Mouse (Mus musculus): ENCODE measurements around the gene Prkab2.

Gene Prkab2

DNA sequence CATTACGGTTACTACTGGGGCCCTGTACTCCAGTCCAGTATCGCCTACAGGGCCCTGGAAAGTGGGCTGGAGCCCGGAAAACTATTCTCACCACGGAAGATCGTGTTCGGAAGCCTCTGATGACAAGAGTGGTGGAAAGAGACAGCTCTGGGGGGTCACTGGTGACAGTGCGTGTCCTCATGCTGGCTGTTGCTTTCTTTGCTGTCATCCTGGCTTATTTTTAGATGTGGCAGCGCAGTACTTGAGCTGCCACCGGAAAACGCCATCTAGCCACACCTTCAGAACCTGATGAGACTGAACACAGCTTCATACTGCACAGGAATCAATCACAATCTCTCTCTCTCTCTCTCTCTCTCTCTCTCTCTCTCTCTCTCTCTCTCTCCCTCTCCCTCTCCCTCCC, 6.4 kb upstream of the Prkab2 start:
- no peak for DNase-seq

DNA sequence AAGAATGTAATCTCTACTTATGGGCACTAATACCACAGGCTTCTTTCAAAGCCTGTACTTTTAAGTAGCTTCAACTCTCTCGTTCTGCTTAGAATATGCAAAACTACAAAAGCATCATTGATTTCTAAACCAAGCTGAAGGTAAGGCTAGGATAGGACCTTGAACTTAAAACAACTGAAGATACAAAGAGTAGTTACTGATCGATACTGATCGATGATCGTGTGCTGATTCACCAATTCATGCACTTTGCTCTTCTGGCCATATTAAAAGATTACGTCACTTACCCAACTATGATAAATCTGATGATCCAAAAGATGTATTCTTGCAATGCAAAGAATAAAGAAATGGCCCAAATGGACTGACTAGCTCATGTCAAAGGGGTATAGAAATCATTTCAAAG, 4.2 kb upstream of the Prkab2 start:
- no peak for DNase-seq

DNA sequence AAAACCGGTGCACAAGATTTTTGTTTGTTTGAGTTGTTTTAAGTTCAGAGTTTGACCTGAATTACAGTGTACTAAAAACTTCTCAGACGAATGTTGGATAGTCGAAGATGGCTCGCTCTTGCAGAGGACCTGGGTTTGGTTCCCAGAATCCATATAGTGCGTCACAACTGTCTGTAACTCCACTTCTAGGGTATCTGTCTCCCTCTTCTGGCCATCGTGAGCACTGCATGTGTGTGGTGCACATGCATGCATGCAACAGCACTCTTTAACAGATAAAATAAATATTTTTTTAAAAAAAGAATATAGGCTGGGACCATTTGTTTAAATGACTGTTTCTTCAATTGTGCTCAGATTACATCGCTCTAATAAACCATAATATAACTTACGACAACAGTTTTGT, 3.1 kb upstream of the Prkab2 start:
- peak; percentile 38 for DNase-seq

DNA sequence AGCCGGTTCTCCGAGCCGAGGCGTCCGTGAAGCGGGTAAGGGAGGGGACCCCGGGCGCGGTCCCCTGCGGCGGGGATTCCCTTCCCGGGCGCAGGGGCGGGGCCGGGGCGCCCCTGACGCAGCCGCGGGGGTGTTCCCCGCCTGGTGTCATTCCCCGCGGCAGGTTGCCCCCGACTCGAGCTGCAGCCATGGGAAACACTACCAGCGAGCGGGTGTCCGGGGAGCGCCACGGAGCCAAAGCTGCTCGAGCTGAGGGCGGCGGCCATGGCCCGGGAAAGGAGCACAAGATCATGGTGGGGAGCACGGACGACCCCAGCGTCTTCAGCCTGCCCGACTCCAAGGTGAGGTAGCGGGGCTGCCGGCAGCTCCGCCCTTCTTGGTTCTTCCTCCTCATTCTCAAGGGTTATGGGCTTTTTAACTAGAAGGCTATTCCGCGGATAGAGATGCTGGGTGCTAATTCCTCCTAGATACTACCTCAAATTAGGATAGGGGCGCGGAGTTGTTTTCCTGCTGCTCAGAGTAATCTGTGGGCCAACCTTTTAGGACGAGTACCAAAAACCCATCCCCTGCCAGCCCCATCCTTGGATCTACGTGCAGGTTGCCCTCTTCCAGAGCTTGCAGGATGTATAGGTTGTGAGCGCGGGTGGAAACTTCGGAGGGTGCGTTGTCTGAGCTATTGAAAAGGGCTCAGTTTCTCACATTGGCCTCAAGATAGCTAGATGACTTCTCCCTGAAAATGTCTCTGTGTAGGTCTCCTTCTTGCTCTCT, 617 bp downstream of the Prkab2 start:
- DNase-seq: peak; percentile 12

DNA sequence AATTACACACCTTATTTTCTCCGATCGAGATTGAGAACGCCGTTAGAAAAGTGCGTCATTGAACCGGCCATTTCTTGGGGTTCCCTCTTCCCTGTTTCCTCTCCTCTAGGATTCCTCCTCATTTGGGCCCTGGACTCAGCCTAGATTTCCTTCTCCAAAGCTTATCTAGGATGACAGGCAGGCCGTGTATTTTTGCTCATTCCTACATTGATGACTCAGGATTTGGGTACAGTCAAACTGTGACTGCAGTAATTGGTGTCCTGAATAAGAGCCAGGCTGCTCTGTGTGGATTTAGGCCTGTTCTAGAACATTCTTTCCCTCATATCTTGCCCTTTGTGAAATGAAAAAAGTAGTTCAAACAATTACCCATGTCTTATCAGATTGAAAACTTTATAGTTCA, 1.8 kb downstream of the Prkab2 start:
- no peak for DNase-seq

DNA sequence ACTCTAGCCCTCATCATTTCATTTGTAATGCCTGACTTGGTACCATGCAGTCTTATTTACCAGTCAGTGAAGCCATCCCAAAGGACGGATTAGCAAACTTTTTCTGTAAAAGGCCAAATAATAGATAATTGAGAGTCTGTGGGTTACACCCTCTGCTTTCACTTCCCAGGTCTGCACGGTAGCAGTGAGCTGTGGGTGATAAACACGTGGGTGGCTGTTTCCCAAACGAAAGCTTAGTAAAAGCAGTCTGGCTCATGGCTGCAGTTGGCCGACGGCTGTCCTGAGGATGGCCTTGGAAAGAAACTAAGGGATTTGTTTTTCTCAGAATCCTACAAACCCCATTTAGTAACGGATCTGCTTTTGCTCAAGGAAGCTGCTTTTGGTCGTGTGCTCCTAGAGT, 3.2 kb downstream of the Prkab2 start:
- no peak for DNase-seq

- no peak for DNase-seq
Observed at GRCm38 (mm10) chr3:97665525-97665924, 7.5 kb downstream of the Prkab2 start.

DNA sequence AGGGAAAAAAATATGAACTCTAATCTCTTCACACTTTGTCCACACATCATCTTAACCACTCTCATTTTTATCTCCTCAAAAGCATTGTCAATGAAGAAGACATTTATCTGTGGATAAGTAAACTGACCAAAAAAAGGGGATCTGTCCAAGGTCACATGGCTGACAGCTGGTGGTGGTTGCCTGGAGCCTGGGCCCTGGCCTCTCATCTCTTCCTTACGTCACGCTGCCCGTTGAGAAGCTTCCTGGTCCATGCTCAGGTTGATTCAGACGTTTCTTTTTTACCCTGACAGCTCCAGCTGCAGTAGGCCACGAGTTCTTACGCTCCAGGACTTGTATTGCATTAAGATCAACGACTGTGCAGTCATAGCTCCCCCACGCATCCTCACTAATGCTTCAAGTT, 8.2 kb downstream of the Prkab2 start:
- DNase-seq: no peak

GRCm38 (mm10) chr3:97667093-97667675, 9.2 kb downstream of the Prkab2 start:
- no peak for DNase-seq

- no peak for DNase-seq
Observed at GRCm38 (mm10) chr3:97674644-97675110, 16.7 kb downstream of the Prkab2 start, which contains the start of gene Gm17651. Gene Gm17651, minus strand, starts transcription at chr3:97674694.

DNA sequence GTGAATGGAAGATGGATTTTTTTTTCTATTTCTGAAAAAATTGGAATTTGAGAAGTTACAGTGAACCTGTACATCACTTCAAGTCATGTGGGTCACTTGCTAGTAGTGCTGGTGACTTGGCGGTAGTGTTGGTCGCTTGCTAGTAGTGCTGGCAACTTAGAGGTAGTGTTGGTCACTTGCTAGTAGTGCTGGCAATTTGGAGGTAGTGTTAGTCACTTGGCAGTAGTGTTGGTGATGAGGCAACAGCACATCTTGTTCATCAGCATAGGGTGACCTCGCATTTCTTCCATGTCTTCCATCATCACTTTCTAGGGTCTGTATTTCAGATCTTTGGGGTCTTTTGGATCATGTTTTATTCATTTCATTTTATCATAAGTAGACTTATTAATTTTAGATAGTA, 18.1 kb downstream of the Prkab2 start:
- no peak for DNase-seq

GRCm38 (mm10) chr3:97678416-97678815, 20.4 kb downstream of the Prkab2 start:
- no peak for DNase-seq

- DNase-seq: peak; percentile 85
Observed at GRCm38 (mm10) chr3:97680631-97681320, 22.8 kb downstream of the Prkab2 start.

DNA sequence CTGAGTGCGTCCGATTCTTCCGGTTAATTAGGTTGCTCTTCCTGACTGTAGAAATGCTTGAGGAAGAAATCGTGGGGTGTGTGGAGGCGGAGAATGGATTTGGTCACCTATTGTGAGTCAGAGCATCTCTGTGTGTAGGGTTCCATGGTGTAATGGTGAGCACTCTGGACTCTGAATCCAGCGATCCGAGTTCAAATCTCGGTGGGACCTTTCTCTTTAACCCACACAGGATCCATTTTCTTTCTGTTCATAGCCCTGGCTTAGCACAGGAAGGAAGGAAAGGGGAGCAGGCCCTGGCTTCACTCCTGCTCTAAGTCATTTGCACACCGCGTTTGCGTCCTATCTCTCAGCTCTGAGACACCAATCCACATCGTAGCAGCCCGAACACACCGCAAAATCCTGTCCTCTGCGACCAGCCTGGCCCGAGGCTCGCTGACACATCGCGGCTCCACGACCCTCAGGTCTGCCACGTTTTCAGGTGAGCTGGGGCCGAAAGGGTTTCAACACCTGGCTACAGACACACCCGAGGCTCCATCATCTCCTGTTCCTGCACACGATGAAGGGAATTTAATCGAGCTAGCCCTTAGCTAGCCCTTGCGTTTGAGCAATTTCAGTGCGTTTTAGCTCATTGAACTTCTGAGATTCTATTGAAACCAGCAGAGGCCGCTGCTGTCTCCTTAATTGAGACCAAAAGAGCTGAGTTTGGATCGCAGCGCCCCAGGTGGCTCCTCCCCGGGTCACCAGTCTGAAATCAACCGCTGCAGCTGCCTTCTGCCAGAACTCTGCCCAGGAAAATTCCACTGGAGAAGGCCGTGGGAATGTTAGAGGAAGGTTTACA, 23.5 kb downstream of the Prkab2 start:
- peak; percentile 76 for DNase-seq

- DNase-seq: no peak
Observed at GRCm38 (mm10) chr3:97682159-97682502, 24.1 kb downstream of the Prkab2 start.

DNA sequence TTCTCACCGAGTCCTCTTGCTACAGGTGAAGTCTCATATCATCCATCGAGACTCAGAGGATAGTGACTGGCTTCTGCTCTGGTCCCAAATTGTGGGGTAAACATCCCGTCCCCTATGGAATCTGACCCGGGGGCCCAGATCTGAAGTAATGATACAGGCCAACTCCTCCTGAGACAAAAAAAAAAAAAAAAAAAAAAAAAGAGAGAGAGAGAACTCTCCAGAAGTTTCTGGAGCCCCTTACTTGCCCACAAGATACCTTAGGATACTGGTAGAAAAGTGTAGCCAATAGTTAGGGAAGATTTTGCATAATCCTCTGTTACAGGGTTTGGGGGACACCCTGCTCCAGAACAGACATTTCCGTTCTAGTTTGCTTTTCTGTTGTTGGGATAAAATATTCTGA, 24.6 kb downstream of the Prkab2 start:
- no peak for DNase-seq

GRCm38 (mm10) chr3:97683560-97684195, 25.7 kb downstream of the Prkab2 start:
- DNase-seq: peak; percentile 68

GRCm38 (mm10) chr3:97686372-97687117, 28.6 kb downstream of the Prkab2 start:
- DNase-seq: no peak

GRCm38 (mm10) chr3:97689289-97689688, 31.3 kb downstream of the Prkab2 start:
- no peak for DNase-seq

GRCm38 (mm10) chr3:97690590-97690989, 32.6 kb downstream of the Prkab2 start:
- DNase-seq: peak; percentile 13

DNA sequence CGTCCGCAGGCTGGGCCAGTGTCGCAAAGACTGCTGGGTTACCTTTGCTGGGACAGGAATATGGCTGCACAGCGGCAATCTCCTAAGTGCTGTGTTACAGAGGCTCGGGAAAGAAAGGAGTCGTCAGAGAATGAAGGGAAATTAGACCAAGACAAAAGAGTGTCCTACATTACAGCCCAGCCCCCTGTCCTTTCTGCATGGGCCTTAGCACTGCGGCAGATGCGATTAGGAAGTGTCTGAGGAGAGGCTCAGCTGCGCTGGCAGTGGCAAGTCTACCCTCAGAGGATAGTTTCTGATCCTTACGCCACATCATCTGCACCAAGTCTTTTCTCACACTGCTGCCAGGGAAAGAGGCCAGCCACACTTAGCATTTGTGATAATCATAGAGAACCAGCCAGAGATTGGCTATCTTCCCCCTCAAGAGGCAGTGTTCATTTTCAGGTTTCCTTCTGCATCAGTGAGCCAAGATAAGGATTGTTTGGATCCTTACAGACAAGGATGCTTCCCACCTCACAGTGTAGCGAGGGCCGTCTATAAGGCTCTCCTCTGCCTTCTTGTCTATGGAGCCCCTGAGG, 33.5 kb downstream of the Prkab2 start:
- DNase-seq: no peak
